Mouse (Mus musculus) layer of hippocampus, adult 11-12 months (tissue): ENCODE results near the gene Astn2.

ENCODE experiments used
- DNase-seq: peaks from one replicate; pipeline ENCODE4 v3.0.0; 2022; ENCODE audit warnings: low spot score

Gene Astn2

GRCm38 (mm10) chr4:65399457-65399856 lies 1005.0 kb downstream of the Astn2 start:
- no peak for DNase-seq

GRCm38 (mm10) chr4:65396806-65397205 lies 1007.6 kb downstream of the Astn2 start:
- DNase-seq: no peak

- no peak for DNase-seq
These were observed 1013.4 kb downstream of the Astn2 start for GRCm38 (mm10) chr4:65391001-65391400.

GRCm38 (mm10) chr4:65383070-65383469 lies 1021.3 kb downstream of the Astn2 start:
- DNase-seq: no peak

- no peak for DNase-seq
These were observed 1025.0 kb downstream of the Astn2 start for GRCm38 (mm10) chr4:65379461-65379860.

GRCm38 (mm10) chr4:65376571-65376970 lies 1027.8 kb downstream of the Astn2 start:
- DNase-seq: no peak

GRCm38 (mm10) chr4:65373841-65374240 lies 1030.6 kb downstream of the Astn2 start:
- DNase-seq: no peak

GRCm38 (mm10) chr4:65372731-65373130 lies 1031.7 kb downstream of the Astn2 start:
- no peak for DNase-seq

- no peak for DNase-seq
These were observed 1037.3 kb downstream of the Astn2 start for GRCm38 (mm10) chr4:65367135-65367534.

GRCm38 (mm10) chr4:65354580-65354979 lies 1049.8 kb downstream of the Astn2 start:
- no peak for DNase-seq

- no peak for DNase-seq
These were observed 1053.9 kb downstream of the Astn2 start for GRCm38 (mm10) chr4:65350521-65350920.

- no peak for DNase-seq
These were observed 1062.6 kb downstream of the Astn2 start for GRCm38 (mm10) chr4:65341766-65342165.

GRCm38 (mm10) chr4:65333718-65334117 lies 1070.7 kb downstream of the Astn2 start:
- DNase-seq: no peak
